Mouse (Mus musculus) left cerebral cortex, adult 18-20 months (tissue): ENCODE data around the gene Otx1. TPM values are rescaled to one million over a fixed set of nuclear protein-coding genes. Genes with fewer than 3 reads are reported as not detected.

ENCODE experiments used
- DNase-seq, 2 experiments: peaks; one replicate each; pipeline ENCODE4 v3.0.0; 2021 to 2022; ENCODE audit warnings: low spot score in 2 of 2, mixed read lengths in 1 of 2
- total RNA-seq, 2 experiments: library from RNA; stranded (reverse); gene quantifications; 2 replicates each; pipeline ENCODE4 v1.2.3; 2021

Otx1 gene
- total RNA-seq, 2 experiments from 2014 or later, result 5.0 to 5.3 TPM

DNA sequence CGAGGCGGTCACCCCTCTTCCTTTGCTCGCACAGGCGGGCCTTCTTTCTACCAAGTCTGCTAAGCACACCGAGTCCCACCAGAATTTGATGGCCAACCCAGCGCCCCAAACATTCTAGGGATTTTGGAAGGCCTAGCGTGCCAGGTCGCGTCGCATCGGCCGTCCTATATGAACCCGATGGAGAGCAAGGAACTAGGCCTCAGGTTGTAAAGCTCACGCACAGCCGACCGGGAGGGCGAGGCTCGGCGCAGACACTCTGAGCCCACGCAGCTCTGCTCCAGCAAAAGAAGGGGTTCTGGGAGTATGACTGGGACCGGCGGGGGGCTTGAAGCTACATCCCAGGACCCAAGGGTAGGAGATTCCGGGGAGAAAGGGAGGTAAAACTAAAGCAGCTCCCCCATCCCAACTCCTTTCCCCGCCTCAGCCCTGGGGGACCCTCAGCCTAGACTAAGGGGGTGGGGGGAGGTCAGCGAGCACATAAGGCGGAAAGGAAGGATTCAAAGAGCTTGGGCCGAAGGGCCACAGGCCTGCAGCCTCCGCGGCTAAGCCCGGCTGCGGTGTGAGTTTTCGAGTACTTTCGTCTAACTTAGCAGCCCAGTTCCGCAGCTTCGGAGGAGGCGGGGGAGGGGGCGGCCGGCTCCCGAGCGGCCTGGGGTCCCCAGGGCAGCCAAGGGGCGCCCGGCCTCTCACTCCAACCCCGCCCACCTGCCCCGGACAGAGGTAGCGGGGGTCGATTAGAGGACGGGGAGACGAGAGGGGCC lies 2.2 kb downstream of the Otx1 start:
- no peak for DNase-seq

GRCm38 (mm10) chr11:21999396-22000315 lies 3.0 kb downstream of the Otx1 start:
- no peak for DNase-seq

GRCm38 (mm10) chr11:21998141-21999047 lies 4.3 kb downstream of the Otx1 start:
- no peak for DNase-seq

- DNase-seq, result peak in 1 of 2 experiments; percentile 4
Observed at GRCm38 (mm10) chr11:21997561-21998140, 5.0 kb downstream of the Otx1 start.

- peak; percentile 4 to 27 for DNase-seq
Observed at GRCm38 (mm10) chr11:21996661-21997560, 5.8 kb downstream of the Otx1 start.

GRCm38 (mm10) chr11:21996325-21996647 lies 6.4 kb downstream of the Otx1 start:
- DNase-seq, result peak in 1 of 2 experiments; percentile 6

- DNase-seq, result peak; percentile 6 to 7
Observed at GRCm38 (mm10) chr11:21995534-21996324, 7.0 kb downstream of the Otx1 start.

- peak in 1 of 2 experiments; percentile 2 for DNase-seq
Observed at GRCm38 (mm10) chr11:21994377-21995370, 8.0 kb downstream of the Otx1 start.

DNA sequence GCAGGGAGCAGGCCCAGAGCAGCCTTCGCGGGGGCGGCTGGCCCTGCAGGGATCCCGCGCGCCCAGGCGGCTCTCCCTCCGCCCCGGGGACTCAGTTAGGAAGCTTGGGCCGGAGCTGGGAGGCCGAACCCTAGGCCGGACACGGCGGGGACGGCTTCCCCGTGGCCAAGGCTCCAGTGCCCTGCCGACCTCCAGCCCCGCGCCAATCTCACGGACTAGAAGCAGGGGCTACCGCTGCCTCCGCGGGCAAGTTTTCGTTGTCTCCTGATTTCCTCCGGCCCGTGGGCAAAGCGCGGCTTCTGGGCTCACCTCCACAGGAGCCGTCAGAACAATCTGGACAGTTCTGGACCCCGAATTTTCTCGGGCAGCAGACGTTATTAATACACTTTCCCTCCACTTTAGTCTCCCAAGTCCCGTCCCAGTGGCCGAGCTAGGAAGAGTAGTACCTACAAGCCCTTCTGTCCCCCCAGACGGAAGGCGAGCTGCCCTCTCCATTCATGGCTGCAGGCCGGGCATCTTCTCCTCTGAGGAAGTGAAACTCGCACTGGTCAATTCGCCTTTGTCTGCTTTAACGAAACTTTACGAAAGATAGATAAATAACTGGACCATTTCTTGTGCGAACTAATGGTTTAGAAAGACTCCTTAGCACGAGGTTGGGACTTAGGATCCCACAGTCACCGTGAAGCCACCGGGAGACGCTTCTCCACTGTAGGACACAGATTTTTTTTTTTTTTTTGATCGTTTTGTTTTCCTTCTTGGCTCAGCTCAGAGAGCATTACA lies 8.9 kb downstream of the Otx1 start:
- DNase-seq, result peak; percentile 5 to 13

DNA sequence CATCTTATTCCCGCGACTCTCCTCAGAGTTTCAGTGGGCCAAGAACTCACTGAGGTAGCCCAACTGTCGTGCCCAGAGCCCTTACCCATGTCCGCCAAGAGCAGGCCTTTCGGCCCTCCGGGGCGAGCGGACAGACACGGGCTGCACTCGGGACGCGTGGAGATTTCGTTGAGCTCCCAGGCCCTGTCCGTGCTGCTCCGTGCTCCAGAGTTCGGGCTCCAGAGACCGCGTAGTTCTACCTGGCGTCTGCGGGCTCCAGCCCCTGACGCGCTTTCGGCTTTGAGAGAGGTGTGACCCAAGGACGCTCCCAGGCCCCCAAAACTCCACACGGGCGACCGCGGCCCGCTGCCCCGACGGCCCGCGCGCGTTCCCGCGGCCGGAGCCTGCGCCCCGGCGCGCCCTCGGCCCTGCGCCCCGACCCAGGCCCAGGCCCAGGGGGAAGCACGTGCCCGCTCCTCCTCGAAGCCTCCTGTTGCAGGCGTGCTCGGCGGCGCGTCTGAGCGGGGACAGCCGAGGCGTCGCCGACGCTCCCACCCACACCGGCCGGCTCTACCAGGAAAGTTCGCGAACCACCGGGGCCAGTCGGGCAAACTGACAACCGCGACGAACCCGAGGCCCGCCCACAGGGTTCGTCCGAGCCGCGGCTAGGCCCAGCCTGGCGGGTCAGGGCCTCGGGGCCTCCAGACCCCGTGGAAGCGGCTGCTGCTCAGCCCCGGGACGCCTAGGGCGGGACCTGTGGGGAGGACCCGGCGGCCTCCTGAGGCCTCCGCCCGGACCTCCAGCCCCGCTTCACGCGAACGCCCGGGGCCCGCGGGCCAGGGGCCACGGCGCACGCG lies 9.7 kb downstream of the Otx1 start:
- DNase-seq, result no peak

GRCm38 (mm10) chr11:21988398-21988946 lies 14.2 kb downstream of the Otx1 start:
- no peak for DNase-seq

DNA sequence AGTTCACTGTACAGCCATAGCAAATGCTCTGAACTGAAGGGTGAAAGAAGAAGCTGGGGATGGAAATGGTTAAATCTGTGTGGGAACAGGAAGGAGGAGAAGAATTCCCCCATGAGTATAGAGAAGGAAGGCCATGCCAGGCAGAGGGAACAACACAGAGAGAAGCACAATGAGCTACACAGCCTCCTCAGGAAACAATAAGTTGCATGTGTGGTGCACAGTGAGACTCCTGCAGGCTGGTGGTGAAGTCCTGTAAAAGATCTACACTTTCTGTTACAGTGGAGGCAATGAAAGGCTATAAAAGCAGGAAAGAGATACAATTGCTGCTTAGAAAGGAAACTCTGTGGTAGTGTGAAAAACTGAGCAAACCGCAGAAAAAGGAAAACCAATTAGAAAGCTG lies 17.6 kb downstream of the Otx1 start:
- no peak for DNase-seq

DNA sequence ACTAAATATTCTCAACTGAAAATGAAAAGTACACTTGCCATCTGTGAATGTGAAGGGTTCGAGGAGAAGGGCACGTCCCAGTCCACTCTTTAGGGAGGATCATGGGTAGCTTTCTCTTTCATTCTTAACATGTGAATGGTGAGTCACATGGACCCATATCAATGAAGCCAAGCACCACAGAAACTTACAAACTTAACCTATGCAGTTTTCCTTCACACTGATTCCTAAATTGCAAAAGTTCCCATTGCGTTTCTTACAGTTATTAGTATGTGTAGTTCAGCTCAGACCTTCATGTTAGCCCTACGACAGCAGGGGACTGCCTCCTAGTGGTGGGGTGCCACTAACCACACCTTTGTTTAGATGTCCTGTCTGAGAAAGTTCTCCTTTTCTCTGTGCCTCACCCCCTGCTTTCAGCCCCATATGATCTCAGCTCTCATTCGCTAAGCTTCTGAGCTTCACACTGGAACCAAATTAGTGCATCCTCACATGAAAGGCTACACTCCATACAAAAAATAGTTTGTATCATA lies 28.6 kb downstream of the Otx1 start:
- DNase-seq, result no peak

DNA sequence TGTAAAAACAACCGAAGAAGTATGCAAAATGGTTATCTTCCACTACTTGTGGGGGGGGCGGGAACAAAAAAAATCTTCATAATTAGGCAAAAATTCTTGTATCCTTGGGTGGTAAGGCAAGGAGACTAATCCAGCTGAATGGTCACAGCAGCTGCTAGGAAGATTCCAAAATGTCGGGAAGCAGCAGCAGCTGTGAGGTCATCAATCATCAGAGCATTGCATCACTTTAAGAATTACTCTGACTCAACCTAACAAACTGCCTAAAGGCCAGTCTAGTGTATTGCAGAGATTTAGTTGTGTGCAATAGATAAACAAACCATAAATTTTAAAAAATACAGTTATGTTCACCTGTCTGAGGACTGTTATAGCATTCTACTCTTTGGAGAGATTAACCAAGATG lies 29.1 kb downstream of the Otx1 start:
- no peak for DNase-seq

DNA sequence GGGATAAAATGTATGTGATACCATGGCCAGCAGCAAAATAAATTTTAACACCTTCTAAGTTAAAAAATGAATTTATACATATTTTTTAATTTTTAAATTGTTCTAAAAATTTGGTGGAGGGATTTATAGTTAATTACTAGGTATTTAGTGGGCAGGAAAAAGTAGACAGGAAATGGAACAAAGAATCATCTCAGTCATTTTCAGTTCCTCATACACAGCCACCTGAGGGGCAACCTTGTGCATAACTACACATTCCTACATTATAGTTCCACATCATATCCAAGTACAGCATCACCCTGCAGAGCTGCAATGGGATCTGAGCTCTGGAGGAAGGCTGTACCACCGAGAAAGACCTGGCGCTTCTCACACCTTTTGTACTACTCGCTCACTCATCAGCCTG lies 33.8 kb downstream of the Otx1 start:
- no peak for DNase-seq
